Mouse (Mus musculus): Measurements from ENCODE around the gene Olfr1257. TPM values are rescaled to one million over a fixed set of nuclear protein-coding genes. Genes with fewer than 3 reads are reported as not detected.
"Not testable (repeated sequence)": the region's sequence is repeated elsewhere in the genome, so short reads cannot be mapped to it uniquely, and the experiment has no call there.

The Olfr1257 gene
- not detected in 2 replicates for polyA plus RNA-seq (2012; rRNA removed)

DNA sequence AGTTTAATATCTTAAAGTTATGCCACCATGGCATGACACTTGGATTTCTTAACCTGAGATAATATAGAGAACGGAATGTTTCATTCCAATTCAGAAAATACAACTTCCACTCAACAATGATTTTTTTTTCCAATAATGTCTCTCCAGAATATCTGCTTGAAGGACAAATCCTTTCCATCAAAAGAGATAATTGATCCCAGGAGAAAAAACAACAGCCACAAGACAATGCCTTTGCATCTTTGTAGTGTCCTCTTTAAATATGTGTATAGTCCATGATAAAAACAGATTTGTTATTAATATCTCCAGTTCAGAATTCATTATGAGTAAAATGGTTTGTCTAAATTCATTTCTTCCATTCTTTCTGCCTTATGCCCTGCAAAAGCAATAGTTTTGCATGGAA is at the start of gene Olfr1257:
Gene Olfr1257, plus strand, starts transcription at position 301 of the 400 bp plus-strand sequence.
- 92% methylated on average over 1 of the region's 1 CpGs for WGBS
- DNase-seq, result no peak
- H3K4me3 ChIP-seq (ENCODE audit: control insufficient read depth, insufficient read depth, low read length), result no peak within 1 kb of the TSS

DNA sequence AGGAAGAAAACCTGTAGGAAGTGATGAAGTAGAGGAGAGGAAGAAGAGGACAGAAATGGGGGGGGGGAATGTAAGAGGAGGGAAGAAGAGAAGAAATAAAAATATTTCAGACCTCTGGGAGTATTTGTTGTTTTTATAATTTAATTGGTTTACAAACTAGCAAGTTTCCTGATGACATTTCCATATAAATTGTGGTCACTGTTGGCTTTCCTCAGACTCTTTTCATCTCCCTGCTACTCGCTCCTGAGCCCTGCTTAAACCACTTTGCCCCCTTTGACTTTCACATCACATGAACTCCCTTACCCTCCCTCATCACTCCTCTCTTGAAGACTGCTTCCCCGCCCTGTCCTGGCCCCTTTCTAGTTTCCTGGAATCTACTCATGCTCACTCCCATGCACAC is 36.8 kb upstream of the Olfr1257 start, which contains the start of gene Olfr1256:
Gene Olfr1256, minus strand, starts transcription at position 101 of the 400 bp plus-strand sequence.
- no peak for TF ChIP-seq POLR2A (IDR thresholded peaks at IDR 0.05; ENCODE audit: control insufficient read depth, extremely low read depth, insufficient read depth, low read length, poor library complexity)
- TF ChIP-seq CTCF (IDR thresholded peaks at IDR 0.05; ENCODE audit: borderline replicate concordance, control insufficient read depth, extremely low read depth, insufficient read depth, low read length, poor library complexity), result no peak
- Histone ChIP-seq H3K4me1 (replicated peaks; ENCODE audit: control insufficient read depth, insufficient read depth, low read length) (no peaks in the 10 kb centered on the region), H3K27ac (ENCODE audit: control insufficient read depth, insufficient read depth, low read length) (no peak within 1 kb of the TSS), H3K4me3 (ENCODE audit: control insufficient read depth, insufficient read depth, low read length) (no peak within 1 kb of the TSS), H3K27me3 (ENCODE audit: control insufficient read depth, insufficient read depth, low read length) (no peaks in the 10 kb centered on the region), H3K36me3 (ENCODE audit: control insufficient read depth, insufficient read depth, low read length) (no peaks in the 10 kb centered on the region)
- DNase-seq, result no peak
- WGBS, result 59% methylated on average over 2 of the region's 2 CpGs

More for the DNA sequence above, at the start of gene Olfr1257:
- Histone ChIP-seq H3K27ac (ENCODE audit: control insufficient read depth, insufficient read depth, low read length) (no peak within 1 kb of the TSS), H3K4me1 (replicated peaks; ENCODE audit: control insufficient read depth, insufficient read depth, low read length) (no peaks in the 10 kb centered on the region), H3K27me3 (ENCODE audit: control insufficient read depth, insufficient read depth, low read length) (no peaks in the 10 kb centered on the region), H3K36me3 (ENCODE audit: control insufficient read depth, insufficient read depth, low read length) (no peaks in the 10 kb centered on the region)
- TF ChIP-seq CTCF (IDR thresholded peaks at IDR 0.05; ENCODE audit: borderline replicate concordance, control insufficient read depth, extremely low read depth, insufficient read depth, low read length, poor library complexity) (no peak), POLR2A (IDR thresholded peaks at IDR 0.05; ENCODE audit: control insufficient read depth, extremely low read depth, insufficient read depth, low read length, poor library complexity) (no peak)

DNA sequence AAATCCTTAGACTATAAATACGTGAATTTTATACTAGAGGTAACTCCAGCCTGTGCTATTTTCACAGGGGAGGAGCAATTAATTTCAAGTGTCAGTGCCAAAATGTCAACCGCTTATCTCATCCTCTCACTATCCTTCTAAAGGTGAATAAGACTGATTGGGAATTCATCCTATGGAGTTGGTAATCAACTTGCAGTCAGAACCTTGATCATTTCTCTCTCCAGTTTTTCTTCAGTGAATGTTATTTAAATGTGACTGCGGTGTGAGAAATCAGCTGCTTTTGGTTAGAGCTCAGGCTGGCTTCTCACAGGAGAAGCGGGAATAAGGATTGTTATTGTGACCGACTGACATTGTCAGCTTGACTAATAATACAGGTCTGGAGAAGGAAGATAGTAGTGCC is 30.1 kb upstream of the Olfr1257 start, which contains the start of gene Olfr48:
Gene Olfr48, minus strand, starts transcription at position 101 of the 400 bp plus-strand sequence.
- Histone ChIP-seq H3K4me1 (replicated peaks; ENCODE audit: control insufficient read depth, insufficient read depth, low read length) (no peaks in the 10 kb centered on the region), H3K4me3 (ENCODE audit: control insufficient read depth, insufficient read depth, low read length) (no peak within 1 kb of the TSS), H3K27me3 (ENCODE audit: control insufficient read depth, insufficient read depth, low read length) (no peaks in the 10 kb centered on the region), H3K27ac (ENCODE audit: control insufficient read depth, insufficient read depth, low read length) (no peak within 1 kb of the TSS), H3K36me3 (ENCODE audit: control insufficient read depth, insufficient read depth, low read length) (no peaks in the 10 kb centered on the region)
- no peak for DNase-seq
- 91% methylated on average over 5 of the region's 5 CpGs for WGBS
- TF ChIP-seq CTCF (IDR thresholded peaks at IDR 0.05; ENCODE audit: borderline replicate concordance, control insufficient read depth, extremely low read depth, insufficient read depth, low read length, poor library complexity) (no peak), POLR2A (IDR thresholded peaks at IDR 0.05; ENCODE audit: control insufficient read depth, extremely low read depth, insufficient read depth, low read length, poor library complexity) (no peak)

DNA sequence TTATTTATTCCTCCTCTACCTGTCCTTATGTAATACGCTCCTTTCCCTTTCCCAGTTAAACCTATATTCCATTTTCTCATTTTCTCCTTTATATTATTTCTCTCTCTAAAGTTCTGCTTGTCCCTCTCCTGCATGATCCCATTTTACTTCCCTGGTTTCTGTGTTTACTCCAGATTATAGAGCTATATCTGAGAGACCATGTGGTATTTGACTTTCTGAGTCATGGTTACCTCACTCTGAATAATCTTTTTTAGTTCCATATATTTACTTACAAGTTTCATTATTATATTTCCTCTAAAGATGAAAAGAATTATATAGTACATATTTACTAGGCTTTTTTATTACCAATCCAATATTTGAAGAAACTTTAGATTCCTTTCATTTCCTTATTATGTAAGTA is 29.0 kb upstream of the Olfr1257 start:
- H3K4me3 ChIP-seq (ENCODE audit: control insufficient read depth, insufficient read depth, low read length), result no peak overlapping the region
- WGBS, result 100% methylated on average over 1 of the region's 1 CpGs
- TF ChIP-seq CTCF (IDR thresholded peaks at IDR 0.05; ENCODE audit: borderline replicate concordance, control insufficient read depth, extremely low read depth, insufficient read depth, low read length, poor library complexity) (no peak), POLR2A (IDR thresholded peaks at IDR 0.05; ENCODE audit: control insufficient read depth, extremely low read depth, insufficient read depth, low read length, poor library complexity) (no peak)
- DNase-seq, result no peak
- no peaks in the 10 kb centered on the region for H3K36me3 ChIP-seq (ENCODE audit: control insufficient read depth, insufficient read depth, low read length)
- H3K27me3 ChIP-seq (ENCODE audit: control insufficient read depth, insufficient read depth, low read length), result no peaks in the 10 kb centered on the region
- H3K27ac ChIP-seq (ENCODE audit: control insufficient read depth, insufficient read depth, low read length), result no peak overlapping the region
- no peaks in the 10 kb centered on the region for H3K4me1 ChIP-seq (replicated peaks; ENCODE audit: control insufficient read depth, insufficient read depth, low read length)

DNA sequence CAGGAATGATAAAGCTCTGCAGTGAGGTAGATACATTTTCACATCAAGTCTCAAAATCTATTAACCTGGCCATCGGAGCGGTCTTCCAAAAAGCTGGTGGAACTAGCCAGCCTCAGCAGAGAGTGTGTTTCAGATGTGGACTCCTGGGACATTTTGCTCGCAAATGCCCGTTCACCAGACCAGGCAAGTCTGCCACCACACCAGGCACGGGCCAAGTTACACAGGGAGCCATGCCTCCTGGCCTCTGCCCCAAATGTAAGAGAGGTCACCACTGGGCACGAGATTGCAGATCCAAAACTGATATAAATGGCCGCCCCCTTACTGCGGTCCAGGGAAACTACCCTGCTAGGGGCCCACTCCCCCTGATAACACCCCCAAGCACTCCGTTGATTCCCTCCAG is 34.4 kb downstream of the Olfr1257 start:
- not testable (repeated sequence) for H3K4me1 ChIP-seq (replicated peaks; ENCODE audit: control insufficient read depth, insufficient read depth, low read length); DNase-seq; H3K4me3 ChIP-seq (ENCODE audit: control insufficient read depth, insufficient read depth, low read length); H3K36me3 ChIP-seq (ENCODE audit: control insufficient read depth, insufficient read depth, low read length); H3K27ac ChIP-seq (ENCODE audit: control insufficient read depth, insufficient read depth, low read length); H3K27me3 ChIP-seq (ENCODE audit: control insufficient read depth, insufficient read depth, low read length)
- WGBS, result 92% methylated on average over 9 of the region's 9 CpGs

DNA sequence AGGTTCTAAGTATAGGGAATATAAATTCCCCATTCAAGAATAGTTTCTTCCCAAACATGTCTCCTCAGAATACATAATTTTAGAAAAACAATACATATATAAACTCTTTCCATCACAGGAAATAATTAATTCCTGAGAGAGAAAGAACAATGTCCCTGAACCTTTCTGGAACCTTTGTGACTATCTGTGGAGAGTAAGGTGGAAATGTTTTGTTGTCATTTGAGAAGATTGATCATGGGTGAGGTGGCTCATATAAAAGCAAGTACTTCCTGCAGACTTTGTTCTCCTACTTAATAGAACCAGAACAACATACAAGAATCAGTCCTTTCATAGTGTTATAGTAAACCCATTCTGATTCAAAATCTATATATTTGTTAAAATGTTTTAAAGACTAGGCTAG is 48.8 kb downstream of the Olfr1257 start, which contains the start of gene Olfr1258:
Gene Olfr1258, plus strand, starts transcription at position 301 of the 400 bp plus-strand sequence.
- Histone ChIP-seq H3K27me3 (ENCODE audit: control insufficient read depth, insufficient read depth, low read length) (no peaks in the 10 kb centered on the region), H3K27ac (ENCODE audit: control insufficient read depth, insufficient read depth, low read length) (no peak within 1 kb of the TSS), H3K4me3 (ENCODE audit: control insufficient read depth, insufficient read depth, low read length) (no peak within 1 kb of the TSS), H3K4me1 (replicated peaks; ENCODE audit: control insufficient read depth, insufficient read depth, low read length) (no peaks in the 10 kb centered on the region), H3K36me3 (ENCODE audit: control insufficient read depth, insufficient read depth, low read length) (no peaks in the 10 kb centered on the region)
- no peak for DNase-seq
- TF ChIP-seq POLR2A (IDR thresholded peaks at IDR 0.05; ENCODE audit: control insufficient read depth, extremely low read depth, insufficient read depth, low read length, poor library complexity) (no peak), CTCF (IDR thresholded peaks at IDR 0.05; ENCODE audit: borderline replicate concordance, control insufficient read depth, extremely low read depth, insufficient read depth, low read length, poor library complexity) (no peak)

Other genes starting within 250 kb of the Olfr1257 start
- gene Olfr1249, start 243.5 kb upstream of the Olfr1257 start, polyA plus RNA-seq (2012; rRNA removed), result not detected in 2 replicates
- not detected in 2 replicates for gene Olfr1250, start 217.0 kb upstream of the Olfr1257 start, polyA plus RNA-seq (2012; rRNA removed)
- not detected in 2 replicates for gene Olfr1251, start 206.5 kb upstream of the Olfr1257 start, polyA plus RNA-seq (2012; rRNA removed)
- gene Olfr1252, start 153.4 kb upstream of the Olfr1257 start, polyA plus RNA-seq (2012; rRNA removed), result not detected in 2 replicates
- not detected in 2 replicates for gene Olfr1253, start 121.3 kb upstream of the Olfr1257 start, polyA plus RNA-seq (2012; rRNA removed)
- not detected in 2 replicates for gene Olfr1254, start 84.8 kb upstream of the Olfr1257 start, polyA plus RNA-seq (2012; rRNA removed)
- gene Olfr1255, start 66.4 kb upstream of the Olfr1257 start, polyA plus RNA-seq (2012; rRNA removed), result not detected in 2 replicates
- not detected in 2 replicates for gene Olfr1256, start 36.9 kb upstream of the Olfr1257 start, polyA plus RNA-seq (2012; rRNA removed)
- gene Olfr48, start 30.2 kb upstream of the Olfr1257 start, polyA plus RNA-seq (2012; rRNA removed), result not detected in 2 replicates
- gene Olfr1258, start 48.9 kb downstream of the Olfr1257 start, polyA plus RNA-seq (2012; rRNA removed), result not detected in 2 replicates
- not detected in 2 replicates for gene Olfr1259, start 70.2 kb downstream of the Olfr1257 start, polyA plus RNA-seq (2012; rRNA removed)
- not detected in 2 replicates for gene Olfr1260, start 95.9 kb downstream of the Olfr1257 start, polyA plus RNA-seq (2012; rRNA removed)
- gene Olfr1261, start 112.8 kb downstream of the Olfr1257 start, polyA plus RNA-seq (2012; rRNA removed), result not detected in 2 replicates
- gene Olfr1262, start 121.7 kb downstream of the Olfr1257 start, polyA plus RNA-seq (2012; rRNA removed), result not detected in 2 replicates
- not detected in 2 replicates for gene Olfr1263, start 133.7 kb downstream of the Olfr1257 start, polyA plus RNA-seq (2012; rRNA removed)
- not detected in 2 replicates for gene Olfr1264, start 147.1 kb downstream of the Olfr1257 start, polyA plus RNA-seq (2012; rRNA removed)
- gene Olfr1265, start 156.9 kb downstream of the Olfr1257 start, polyA plus RNA-seq (2012; rRNA removed), result not detected in 2 replicates
- not detected in 2 replicates for gene Olfr140, start 185.2 kb downstream of the Olfr1257 start, polyA plus RNA-seq (2012; rRNA removed)
- not detected in 2 replicates for gene Olfr1269, start 243.0 kb downstream of the Olfr1257 start, polyA plus RNA-seq (2012; rRNA removed)